Mouse (Mus musculus): ENCODE data around the gene Wnt5b. TPM values are rescaled to one million over a fixed set of nuclear protein-coding genes. Genes with fewer than 3 reads are reported as not detected.

The Wnt5b gene
- polyA plus RNA-seq, 1 experiment from 2014 or later, result 1.5 TPM

DNA sequence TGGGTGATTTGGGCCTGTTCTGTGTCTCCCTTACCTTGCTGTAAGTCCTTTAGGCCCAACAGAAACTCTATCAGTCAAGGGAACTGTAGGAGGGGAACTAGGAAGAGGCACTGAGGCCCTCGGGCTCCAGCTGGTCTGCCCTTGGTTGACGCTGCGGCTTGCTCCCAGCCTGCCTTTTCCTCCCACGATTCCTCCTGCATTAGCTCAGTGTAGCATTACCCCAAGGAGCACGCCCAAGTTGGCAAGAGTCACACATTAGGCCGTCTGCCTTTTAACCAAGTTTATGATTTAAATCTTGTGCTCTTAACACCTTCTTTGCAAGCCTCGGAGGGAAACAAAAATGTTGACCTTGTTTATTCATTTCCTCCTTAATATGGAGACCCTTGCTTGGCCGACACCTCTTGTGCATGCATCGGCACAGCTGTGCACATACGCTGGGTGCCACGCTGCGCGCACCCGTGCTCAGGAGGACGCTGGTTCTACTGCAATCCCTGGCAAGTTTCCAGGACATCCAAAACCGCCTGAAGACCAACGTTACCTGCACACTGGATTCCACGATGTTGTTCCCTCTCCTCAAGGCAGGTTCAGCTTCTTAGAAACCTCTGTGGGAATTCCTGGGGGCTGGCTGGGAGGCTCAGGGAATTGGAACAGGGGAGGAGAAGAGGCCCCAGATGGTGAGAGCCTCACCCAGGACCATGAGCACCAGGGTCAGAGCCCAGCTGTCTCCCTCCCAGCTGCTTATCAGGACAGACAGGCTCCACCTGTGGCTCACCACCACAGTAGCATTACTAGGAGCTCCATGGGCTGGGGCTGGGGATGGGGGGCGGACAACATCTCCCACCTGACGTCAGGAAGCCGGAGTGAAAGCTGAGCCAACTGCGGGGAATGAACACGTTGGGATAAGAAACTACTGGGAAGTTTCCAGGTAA, 21.6 kb upstream of the Wnt5b start:
- H3K4me3 ChIP-seq, result no peak overlapping the region
- H3K36me3 ChIP-seq, result no peaks in the 10 kb centered on the region
- WGBS (ENCODE audit: insufficient replicate concordance), result 67% methylated on average over 23 of the region's 23 CpGs
- no peak overlapping the region for H3K27ac ChIP-seq
- H3K9ac ChIP-seq, result no peak overlapping the region
- no peaks in the 10 kb centered on the region for H3K9me3 ChIP-seq (replicated peaks)
- H3K4me1 ChIP-seq, result peaks cover 3% of the 10 kb centered on the region; the same call in 1 of the 2 replicates
- peaks cover 11% of the 10 kb centered on the region for H3K27me3 ChIP-seq (replicated peaks)
- no peak overlapping the region for H3K4me2 ChIP-seq
- no peak for ATAC-seq

DNA sequence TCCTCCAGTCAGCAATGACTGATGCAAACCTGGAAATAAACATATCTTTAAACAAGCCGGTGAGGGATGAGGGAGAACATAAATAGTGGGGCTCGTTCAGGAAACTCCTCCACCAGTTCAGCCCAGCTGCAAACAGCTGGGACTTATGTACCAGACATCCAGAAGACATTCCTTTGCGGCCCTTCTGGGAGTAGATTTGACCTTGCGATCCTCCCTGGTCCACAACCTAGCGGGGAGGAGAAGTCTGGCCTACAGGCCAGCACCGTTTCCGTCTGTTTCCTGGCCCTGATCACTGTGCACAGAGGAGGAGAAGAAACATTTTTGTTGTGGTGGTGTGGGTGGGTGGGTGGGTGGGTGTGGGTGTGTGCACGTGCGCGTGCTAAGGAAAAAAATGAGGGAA, 18.4 kb upstream of the Wnt5b start:
- Histone ChIP-seq H3K36me3 (no peaks in the 10 kb centered on the region), H3K9me3 (replicated peaks) (no peaks in the 10 kb centered on the region), H3K27ac (no peak overlapping the region), H3K4me1 (peaks cover 6% of the 10 kb centered on the region; the same call in 1 of the 2 replicates), H3K9ac (no peak overlapping the region), H3K4me3 (no peak overlapping the region), H3K27me3 (replicated peaks) (peaks cover 11% of the 10 kb centered on the region), H3K4me2 (no peak overlapping the region)
- WGBS (ENCODE audit: insufficient replicate concordance), result 65% methylated on average over 10 of the region's 10 CpGs
- ATAC-seq, result no peak

- H3K27ac ChIP-seq, result no peak overlapping the region
- ATAC-seq, result no peak
- no peak overlapping the region for H3K4me2 ChIP-seq
- H3K27me3 ChIP-seq (replicated peaks), result peaks cover 7% of the 10 kb centered on the region
- 0 out of 2 replicates have a peak, but pooled peaks cover 3% of the 10 kb centered on the region for H3K4me1 ChIP-seq
- H3K9ac ChIP-seq, result no peak overlapping the region
- 66% methylated on average over 7 of the region's 7 CpGs for WGBS (ENCODE audit: insufficient replicate concordance)
- no peaks in the 10 kb centered on the region for H3K9me3 ChIP-seq (replicated peaks)
- no peaks in the 10 kb centered on the region for H3K36me3 ChIP-seq
- no peak overlapping the region for H3K4me3 ChIP-seq
Measured at GRCm38 (mm10) chr6:119558855-119559254, 14.7 kb upstream of the Wnt5b start.

DNA sequence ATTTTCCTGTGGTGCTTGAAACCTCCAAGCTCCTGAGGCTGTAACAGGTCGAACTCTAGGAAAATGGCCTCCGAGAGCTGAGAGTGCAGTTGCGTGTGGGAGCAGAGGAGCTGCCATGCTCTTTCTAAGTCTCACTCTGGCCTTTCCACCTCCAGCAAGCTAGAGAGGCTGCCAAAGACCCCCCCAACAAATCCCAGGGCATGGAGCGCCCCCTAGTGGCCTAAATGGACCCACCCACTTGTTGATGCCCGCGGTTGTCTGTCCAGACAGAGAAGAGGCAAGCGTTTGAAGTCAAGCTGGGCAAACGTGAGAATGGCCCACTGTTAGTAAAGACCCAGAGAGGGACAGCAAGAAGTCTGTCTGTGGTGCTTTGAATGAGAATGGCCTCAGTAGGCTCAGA, 10.3 kb upstream of the Wnt5b start:
- H3K27ac ChIP-seq, result no peak overlapping the region
- no peak for ATAC-seq
- 0 out of 2 replicates have a peak, but pooled peaks cover 3% of the 10 kb centered on the region for H3K4me1 ChIP-seq
- H3K4me2 ChIP-seq, result no peak overlapping the region
- H3K4me3 ChIP-seq, result no peak overlapping the region
- no peaks in the 10 kb centered on the region for H3K36me3 ChIP-seq
- no peak overlapping the region for H3K9ac ChIP-seq
- no peaks in the 10 kb centered on the region for H3K9me3 ChIP-seq (replicated peaks)
- WGBS (ENCODE audit: insufficient replicate concordance), result 64% methylated on average over 8 of the region's 8 CpGs
- 0 out of 2 replicates have a peak, but pooled peaks cover 4% of the 10 kb centered on the region for H3K27me3 ChIP-seq (replicated peaks)

DNA sequence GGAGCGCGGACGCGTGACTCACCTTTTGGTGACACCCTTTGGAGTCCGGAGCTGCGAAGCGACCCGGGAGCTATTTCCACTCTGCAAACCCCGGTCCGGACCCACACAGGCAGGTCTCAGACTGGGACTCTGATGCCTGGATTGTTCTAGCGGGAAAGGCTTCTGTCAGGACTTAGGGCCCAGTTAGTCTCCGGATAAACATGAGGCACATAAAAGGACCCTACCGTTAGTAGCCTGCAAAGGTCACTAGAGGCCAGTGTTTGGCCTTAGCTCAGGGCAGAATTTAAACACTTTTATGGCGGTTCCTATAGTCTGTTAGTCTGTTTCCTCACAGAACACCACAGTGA, 344 bp upstream of the Wnt5b start:
- Histone ChIP-seq H3K4me2 (peak overlapping the region; percentile 75), H3K27me3 (replicated peaks) (peaks cover 76% of the 10 kb centered on the region), H3K27ac (no peak overlapping the region), H3K4me1 (peaks cover 6% of the 10 kb centered on the region; the same call in 1 of the 2 replicates), H3K9ac (no peak overlapping the region), H3K36me3 (no peaks in the 10 kb centered on the region), H3K9me3 (replicated peaks) (no peaks in the 10 kb centered on the region), H3K4me3 (peak overlapping the region; percentile 58)
- 2% methylated on average over 14 of the region's 14 CpGs for WGBS (ENCODE audit: insufficient replicate concordance)
- no peak for ATAC-seq

DNA sequence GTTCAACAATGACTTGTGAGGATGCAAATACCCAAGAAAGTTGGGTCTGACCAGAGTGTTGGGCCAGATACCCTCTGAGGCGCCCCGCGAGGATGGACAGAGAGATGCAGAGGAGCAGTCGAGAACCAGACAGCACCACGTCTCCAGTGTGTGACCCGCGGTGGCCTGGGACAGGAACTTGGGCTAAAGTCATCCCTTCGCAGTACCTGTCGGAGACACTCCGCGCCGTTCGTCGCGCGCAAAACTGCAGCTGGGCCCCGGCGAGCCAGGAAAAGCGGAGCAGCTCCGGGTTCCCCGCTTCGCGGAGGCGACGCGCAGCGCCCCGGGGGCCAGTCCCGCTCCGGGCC, 718 bp downstream of the Wnt5b start:
- peaks cover 86% of the 10 kb centered on the region for H3K27me3 ChIP-seq (replicated peaks)
- H3K4me3 ChIP-seq, result peak overlapping the region; percentile 58
- H3K9ac ChIP-seq, result peak overlapping the region; percentile 12; the same call in 1 of the 2 replicates
- H3K9me3 ChIP-seq (replicated peaks), result no peaks in the 10 kb centered on the region
- no peaks in the 10 kb centered on the region for H3K36me3 ChIP-seq
- H3K4me2 ChIP-seq, result peak overlapping the region; percentile 75
- no peak overlapping the region for H3K27ac ChIP-seq
- ATAC-seq, result no peak
- 4% methylated on average over 30 of the region's 30 CpGs for WGBS (ENCODE audit: insufficient replicate concordance)
- H3K4me1 ChIP-seq, result peaks cover 6% of the 10 kb centered on the region; the same call in 1 of the 2 replicates

DNA sequence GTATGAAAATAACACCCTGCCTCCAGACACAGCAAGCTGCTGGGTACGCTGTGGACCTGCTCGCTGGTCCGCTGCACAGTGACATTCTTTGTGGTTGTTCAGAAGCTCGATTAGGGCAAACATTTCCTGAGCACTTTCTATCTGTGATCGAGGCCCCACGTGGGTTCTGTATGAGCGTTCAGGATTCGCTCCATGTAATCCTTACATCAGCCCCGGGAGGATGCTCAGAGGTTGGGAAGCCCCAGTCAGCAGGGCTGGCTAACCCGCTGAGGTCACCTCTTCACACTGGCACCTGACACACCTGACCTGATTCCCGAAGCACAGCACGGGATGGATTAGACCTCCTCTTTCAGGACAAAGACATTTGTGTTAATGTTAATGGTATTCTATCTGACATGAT, 8.3 kb downstream of the Wnt5b start:
- WGBS (ENCODE audit: insufficient replicate concordance), result 73% methylated on average over 12 of the region's 12 CpGs
- ATAC-seq, result no peak
- Histone ChIP-seq H3K27ac (no peak overlapping the region), H3K4me3 (no peak overlapping the region), H3K4me1 (no peaks in the 10 kb centered on the region), H3K9ac (no peak overlapping the region), H3K4me2 (no peak overlapping the region), H3K27me3 (replicated peaks) (peaks cover 29% of the 10 kb centered on the region), H3K36me3 (no peaks in the 10 kb centered on the region), H3K9me3 (replicated peaks) (no peaks in the 10 kb centered on the region)

- H3K27me3 ChIP-seq (replicated peaks), result 0 out of 2 replicates have a peak, but pooled peaks cover 10% of the 10 kb centered on the region
Measured at GRCm38 (mm10) chr6:119533170-119533709, 10.9 kb downstream of the Wnt5b start.

GRCm38 (mm10) chr6:119529659-119530058, 14.5 kb downstream of the Wnt5b start:
- Histone ChIP-seq H3K27me3 (replicated peaks) (no peaks in the 10 kb centered on the region), H3K9ac (no peak overlapping the region), H3K4me2 (no peak overlapping the region), H3K36me3 (no peaks in the 10 kb centered on the region), H3K4me1 (no peaks in the 10 kb centered on the region), H3K9me3 (replicated peaks) (no peaks in the 10 kb centered on the region), H3K4me3 (no peak overlapping the region), H3K27ac (no peak overlapping the region)
- ATAC-seq, result no peak
- 38% methylated on average over 3 of the region's 3 CpGs for WGBS (ENCODE audit: insufficient replicate concordance)

More at GRCm38 (mm10) chr6:119533170-119533709, 10.9 kb downstream of the Wnt5b start:
- H3K27ac ChIP-seq, result no peak overlapping the region
- ATAC-seq, result no peak
- H3K9ac ChIP-seq, result no peak overlapping the region
- H3K36me3 ChIP-seq, result no peaks in the 10 kb centered on the region
- no peak overlapping the region for H3K4me2 ChIP-seq
- WGBS (ENCODE audit: insufficient replicate concordance), result 67% methylated on average over 9 of the region's 9 CpGs
- H3K4me3 ChIP-seq, result no peak overlapping the region
- no peaks in the 10 kb centered on the region for H3K4me1 ChIP-seq
- no peaks in the 10 kb centered on the region for H3K9me3 ChIP-seq (replicated peaks)

DNA sequence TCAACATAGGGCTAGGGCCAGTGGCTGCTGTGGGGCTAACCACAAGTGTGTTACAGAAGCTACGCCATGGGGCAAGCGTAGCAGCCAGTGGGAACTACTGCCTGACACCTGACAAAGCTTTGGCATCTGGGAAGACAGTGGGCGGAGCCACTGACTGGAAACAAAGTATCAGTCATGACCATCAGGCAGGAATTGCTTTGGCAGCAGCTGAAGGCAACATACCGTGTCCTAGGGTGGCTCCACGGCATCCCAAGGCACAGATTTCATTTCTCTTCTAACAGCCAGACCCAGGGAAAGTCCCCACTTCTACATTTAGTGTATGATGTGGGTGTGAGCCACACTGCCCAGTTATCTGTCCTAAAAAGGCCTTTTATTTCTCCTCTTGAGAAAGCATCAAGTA, 17.6 kb downstream of the Wnt5b start:
- Histone ChIP-seq H3K27me3 (replicated peaks) (no peaks in the 10 kb centered on the region; the same call in 1 of the 2 replicates), H3K9ac (no peak overlapping the region), H3K4me3 (no peak overlapping the region), H3K4me2 (no peak overlapping the region), H3K27ac (no peak overlapping the region), H3K9me3 (replicated peaks) (no peaks in the 10 kb centered on the region), H3K36me3 (no peaks in the 10 kb centered on the region), H3K4me1 (no peaks in the 10 kb centered on the region)
- WGBS (ENCODE audit: insufficient replicate concordance), result 59% methylated on average over 5 of the region's 5 CpGs
- ATAC-seq, result no peak

DNA sequence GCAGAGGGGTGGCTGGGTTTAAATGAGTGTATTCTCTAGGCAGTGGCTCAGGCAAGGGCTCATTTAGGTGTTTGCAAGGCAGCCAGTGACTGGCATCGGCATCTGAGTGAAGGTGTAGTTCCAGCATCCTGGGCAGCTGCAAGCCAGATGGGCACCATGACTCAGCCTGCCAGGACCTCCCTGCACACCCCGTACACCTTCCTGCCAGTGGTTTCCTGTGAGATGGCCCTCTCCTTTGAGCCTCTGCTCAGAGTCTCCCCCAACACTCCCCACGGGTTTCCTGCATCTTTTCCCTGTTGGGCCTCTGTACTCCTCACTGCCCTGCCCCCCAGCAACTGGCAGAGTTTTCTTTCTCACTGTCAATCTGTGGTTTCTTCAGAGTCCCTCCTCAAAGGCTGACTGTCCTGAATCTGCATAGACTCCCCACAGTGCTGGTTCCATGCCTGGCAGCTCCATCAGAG, 22.2 kb downstream of the Wnt5b start:
- Histone ChIP-seq H3K9ac (no peak overlapping the region), H3K36me3 (no peaks in the 10 kb centered on the region), H3K4me2 (no peak overlapping the region), H3K27me3 (replicated peaks) (no peaks in the 10 kb centered on the region; the same call in 1 of the 2 replicates), H3K9me3 (replicated peaks) (no peaks in the 10 kb centered on the region), H3K27ac (no peak overlapping the region), H3K4me3 (no peak overlapping the region), H3K4me1 (no peaks in the 10 kb centered on the region)
- 22% methylated on average over 3 of the region's 3 CpGs for WGBS (ENCODE audit: insufficient replicate concordance)
- no peak for ATAC-seq

DNA sequence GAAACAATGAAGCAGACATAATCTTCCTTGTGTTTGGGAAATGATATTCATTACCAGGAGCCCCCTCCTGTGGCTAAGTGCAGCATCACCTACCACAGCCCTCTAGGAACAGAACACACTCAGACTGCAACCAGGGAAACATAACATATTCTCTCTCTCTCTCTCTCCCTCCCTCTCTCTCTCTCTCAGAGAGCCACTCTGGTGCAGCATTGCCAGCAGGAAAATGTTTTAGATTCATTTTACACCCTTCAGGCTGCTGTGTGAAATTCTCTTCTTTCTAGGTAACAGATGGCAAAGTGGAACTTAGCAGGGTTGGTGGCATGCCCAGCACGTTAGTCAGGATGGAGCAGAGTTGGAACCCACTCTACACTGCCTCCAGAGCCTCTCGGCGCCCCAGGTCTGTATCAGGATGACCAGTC, 22.7 kb downstream of the Wnt5b start:
- H3K9me3 ChIP-seq (replicated peaks), result no peaks in the 10 kb centered on the region
- H3K4me1 ChIP-seq, result no peaks in the 10 kb centered on the region
- no peak overlapping the region for H3K27ac ChIP-seq
- no peak overlapping the region for H3K4me2 ChIP-seq
- WGBS (ENCODE audit: insufficient replicate concordance), result 63% methylated on average over 3 of the region's 3 CpGs
- H3K36me3 ChIP-seq, result no peaks in the 10 kb centered on the region
- no peak for ATAC-seq
- H3K4me3 ChIP-seq, result no peak overlapping the region
- no peaks in the 10 kb centered on the region; the same call in 1 of the 2 replicates for H3K27me3 ChIP-seq (replicated peaks)
- no peak overlapping the region for H3K9ac ChIP-seq
